Mouse (Mus musculus) mammary gland, adult 2 months (tissue): Measurements from ENCODE around the gene Krt79. TPM values are rescaled to one million over a fixed set of nuclear protein-coding genes. Genes with fewer than 3 reads are reported as not detected.

Experiments used
- polyA plus RNA-seq: library from polyadenylated mRNA; depleted of rRNA; stranded (reverse); fragments of >200 nt; gene quantifications from 2 replicates; pipeline ENCODE4 v1.2.3, GENCODE M21; 2012; ENCODE audit warnings: low replicate concordance; rRNA removed

Krt79 gene
- 0.96 and 18.1 TPM in 2 replicates for polyA plus RNA-seq

GRCm38 (mm10) chr15:101940274-101940829 is at the start of gene Krt79:
Gene Krt79, minus strand, starts transcription at chr15:101940324.

DNA sequence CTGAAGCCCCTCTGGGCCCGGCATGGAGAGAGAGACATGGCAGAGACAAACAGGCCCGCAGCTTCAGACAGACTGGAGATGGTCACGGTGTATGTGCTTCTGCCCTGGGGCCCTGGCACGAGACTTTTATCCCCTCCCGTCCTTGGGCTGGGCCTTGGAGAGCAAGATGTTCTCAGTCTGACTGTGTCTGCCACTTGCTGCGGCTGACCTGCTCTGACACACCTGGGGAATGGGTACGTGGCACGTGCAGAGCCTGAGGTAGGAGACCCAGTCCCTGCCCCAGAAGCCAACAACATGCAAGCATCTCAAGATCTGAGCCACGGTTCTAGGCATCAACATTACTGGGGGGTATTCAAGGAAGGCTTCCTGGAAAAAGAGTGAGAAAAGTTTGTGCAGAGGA is 14.1 kb upstream of the Krt79 start, which contains the start of gene Krt78:
Gene Krt78, minus strand, starts transcription at position 101 of the 400 bp plus-strand sequence.

DNA sequence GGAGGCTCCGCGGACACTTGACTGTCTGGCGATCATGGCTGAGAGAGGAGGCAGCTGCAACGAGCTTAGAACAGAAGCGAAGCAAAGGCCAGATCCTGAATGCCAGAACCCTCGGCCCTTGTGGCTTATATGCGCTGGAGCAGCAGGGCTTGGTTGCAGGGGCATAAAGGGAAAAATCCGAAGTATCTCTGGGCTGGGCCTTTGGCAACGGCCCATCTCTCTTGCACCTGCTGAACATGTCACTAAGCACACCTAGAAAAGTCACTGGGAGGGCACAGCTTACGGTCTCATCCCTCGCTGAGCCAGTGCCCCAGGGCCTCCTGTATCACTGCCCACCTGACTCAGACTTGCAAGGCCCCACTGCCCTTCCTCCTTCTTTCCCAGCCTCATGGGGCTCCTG is 15.5 kb downstream of the Krt79 start, which contains the start of gene Krt4:
Gene Krt4, minus strand, starts transcription at position 101 of the 400 bp plus-strand sequence.

GRCm38 (mm10) chr15:101892820-101893219 is 47.3 kb downstream of the Krt79 start, which contains the start of gene Krt76:
Gene Krt76, minus strand, starts transcription at chr15:101892920.

Other genes with a start within 250 kb of the Krt79 start
- 0.92 and 5.4 TPM in 2 replicates for gene Krt6a, start 246.0 kb downstream of the Krt79 start, polyA plus RNA-seq
- 44.7 and 80.1 TPM in 2 replicates for gene Krt5, start 227.4 kb downstream of the Krt79 start, polyA plus RNA-seq
- 0.32 and 0.33 TPM in 2 replicates for gene Krt71, start 197.2 kb downstream of the Krt79 start, polyA plus RNA-seq
- not detected in 2 replicates for gene Krt72, start 153.9 kb downstream of the Krt79 start, polyA plus RNA-seq
- 0.09 TPM in 1 of 2 replicates, not detected in the other for gene Krt73, start 138.0 kb downstream of the Krt79 start, polyA plus RNA-seq
- not detected in 2 replicates for gene Krt2, start 122.2 kb downstream of the Krt79 start, polyA plus RNA-seq
- gene Krt1, start 89.5 kb downstream of the Krt79 start, polyA plus RNA-seq, result 0.33 and 7.3 TPM in 2 replicates
- gene Krt77, start 70.6 kb downstream of the Krt79 start, polyA plus RNA-seq, result 1.3 and 31.1 TPM in 2 replicates
- gene Krt76, start 47.4 kb downstream of the Krt79 start, polyA plus RNA-seq, result not detected in 2 replicates
- 0.57 and 1.0 TPM in 2 replicates for gene Krt4, start 15.6 kb downstream of the Krt79 start, polyA plus RNA-seq
- gene Krt78, start 14.0 kb upstream of the Krt79 start, polyA plus RNA-seq, result 0.36 and 0.70 TPM in 2 replicates
- 190 and 281 TPM in 2 replicates for gene Krt8, start 64.2 kb upstream of the Krt79 start, polyA plus RNA-seq
- 200 and 262 TPM in 2 replicates for gene Krt18, start 87.9 kb upstream of the Krt79 start, polyA plus RNA-seq
- gene Eif4b, start 133.4 kb upstream of the Krt79 start, polyA plus RNA-seq, result 45.8 and 64.3 TPM in 2 replicates
- gene Tns2, start 160.1 kb upstream of the Krt79 start, polyA plus RNA-seq, result 109 and 137 TPM in 2 replicates
- gene Spryd3, start 195.9 kb upstream of the Krt79 start, polyA plus RNA-seq, result 34.5 and 35.3 TPM in 2 replicates
- 247 and 395 TPM in 2 replicates for gene Igfbp6, start 204.0 kb upstream of the Krt79 start, polyA plus RNA-seq
- 0.95 and 1.1 TPM in 2 replicates for gene Soat2, start 210.2 kb upstream of the Krt79 start, polyA plus RNA-seq